Mouse (Mus musculus) G1E (cell line): ENCODE measurements around the gene Runx2.

Experiments used
- CTCF ChIP-seq: IDR thresholded peaks from 2 replicates; pipeline ENCODE4 v1.5.1; 2012; ENCODE audit warnings: low read depth, low read length, inconsistent platforms, mixed read lengths
- TAL1 ChIP-seq: conservative IDR thresholded peaks from 2 replicates; pipeline ENCODE4 v1.6.1; 2012; ENCODE audit warnings: low read depth, low read length, inconsistent platforms, mixed read lengths

- TF ChIP-seq CTCF = no peak
- TF ChIP-seq TAL1 = no peak
Observed at GRCm38 (mm10) chr17:44792218-44792917, 22.2 kb downstream of the Runx2 start.
